Mouse (Mus musculus) kidney, postnatal 14 days (tissue): ENCODE results near the gene Pik3cb.

Experiments used
- DNase-seq: peaks from one replicate; pipeline ENCODE4 v3.0.0; 2022; ENCODE audit warnings: mixed read lengths

Pik3cb gene

DNA sequence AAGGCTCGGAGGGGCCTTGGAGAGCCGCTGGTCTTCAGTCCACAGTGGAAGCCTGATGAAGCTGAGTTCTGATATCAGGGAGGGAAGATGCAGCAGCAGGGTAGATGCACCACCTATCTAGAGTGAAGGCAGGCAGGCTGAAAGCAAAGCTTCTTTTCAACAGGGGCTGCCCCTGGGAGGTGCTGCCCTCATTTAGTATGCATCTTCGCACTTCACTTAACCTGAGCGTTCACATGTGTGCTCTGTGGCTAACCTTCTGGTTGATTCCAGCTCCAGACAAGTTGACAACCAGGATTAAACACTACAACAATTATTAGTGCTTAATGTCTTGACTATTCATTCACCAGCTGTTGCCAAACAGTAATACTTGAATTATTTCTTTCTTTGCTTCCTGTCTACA lies 146.3 kb downstream of the Pik3cb start:
- DNase-seq: no peak

DNA sequence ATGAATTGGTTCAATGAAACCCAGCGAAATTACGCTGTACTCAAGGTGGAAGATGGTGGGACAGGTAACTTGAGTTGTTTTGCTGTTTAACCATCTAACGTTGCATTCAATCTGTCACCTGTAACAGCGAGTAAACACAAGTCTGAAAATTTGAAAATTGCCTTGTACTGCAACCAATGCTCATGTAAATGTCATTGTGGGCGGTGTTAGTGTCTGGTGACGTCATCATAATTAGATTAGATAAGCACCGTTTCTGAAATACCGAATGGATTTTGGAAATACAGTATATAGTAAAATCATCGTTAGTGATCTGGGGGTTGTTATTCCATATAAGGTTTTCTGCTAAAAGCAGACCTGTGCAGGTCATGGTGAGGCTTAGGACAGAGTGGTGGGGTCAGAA lies 153.3 kb downstream of the Pik3cb start:
- no peak for DNase-seq
